Mouse (Mus musculus): ENCODE data around the gene Snx15. TPM values are rescaled to one million over a fixed set of nuclear protein-coding genes. Genes with fewer than 3 reads are reported as not detected.

Gene Snx15
- polyA plus RNA-seq, 1 experiment: 18.5 TPM

GRCm38 (mm10) chr19:6079983-6080480, 48.1 kb downstream of the Snx15 start, which contains the start of gene Tmem262:
Gene Tmem262, plus strand, starts transcription at chr19:6080033.
- Histone ChIP-seq H3K79me2 (ENCODE audit: control insufficient read depth, insufficient read depth) (peaks cover 35% of the 10 kb centered on the region), H3K27me3 (ENCODE audit: control insufficient read depth, insufficient read depth, insufficient read length) (no peaks in the 10 kb centered on the region), H3K4me3 (no peak within 1 kb of the TSS), H3K36me3 (ENCODE audit: control insufficient read depth, insufficient read depth) (no peaks in the 10 kb centered on the region), H3ac (ENCODE audit: control insufficient read depth, insufficient read length) (no peak within 1 kb of the TSS), H3K4me2 (ENCODE audit: low read depth) (no peak within 1 kb of the TSS)
- no peak for TF ChIP-seq TCF3 (IDR thresholded peaks at IDR 0.05; ENCODE audit: insufficient read length, low read depth)
- no peak for TF ChIP-seq MAX (IDR thresholded peaks at IDR 0.05; ENCODE audit: low read depth)
- TF ChIP-seq SRF (IDR thresholded peaks at IDR 0.05; ENCODE audit: control insufficient read depth, insufficient read length, low read depth): no peak

DNA sequence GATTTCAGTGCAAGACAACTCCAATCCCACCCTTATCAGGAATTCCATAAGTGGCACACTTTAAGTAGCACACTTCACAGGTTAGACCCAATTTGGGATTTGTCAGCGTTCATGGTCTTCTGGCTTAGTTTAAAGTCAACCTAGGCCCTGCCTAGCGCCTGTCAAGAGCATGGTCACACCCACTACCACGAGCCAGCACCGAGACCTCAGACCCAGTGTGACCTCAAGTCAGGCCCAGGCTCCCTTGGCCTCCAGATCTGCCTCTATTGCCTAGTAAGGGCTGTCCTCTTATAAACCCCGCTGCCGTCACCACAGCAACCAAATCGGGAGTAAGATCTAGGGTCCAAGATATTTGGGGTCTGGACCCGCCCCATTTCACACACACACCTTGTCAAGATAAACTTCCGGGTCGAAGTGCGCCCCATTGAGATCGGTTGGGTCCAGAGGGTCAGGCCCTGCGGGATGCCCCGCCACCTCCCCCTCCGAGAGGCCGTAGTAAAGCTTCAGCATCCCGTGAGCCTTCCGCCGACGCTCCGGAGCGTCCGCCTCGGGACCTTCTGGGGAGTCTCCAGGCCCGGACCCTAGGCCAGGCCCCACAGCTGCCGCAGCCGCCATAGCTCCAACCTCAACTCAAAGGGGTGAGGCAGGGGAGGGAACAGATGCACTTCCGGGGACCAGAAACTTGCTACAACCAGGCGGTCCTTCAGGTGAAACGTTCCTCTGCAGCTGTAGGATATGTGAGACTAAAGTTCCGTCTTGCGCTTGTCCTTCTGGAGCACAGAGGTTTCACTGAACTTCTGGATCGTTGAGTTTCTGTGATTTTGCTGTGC, 51.3 kb downstream of the Snx15 start, which contains the start of gene Vps51:
TSS of gene Vps51 (minus strand) at position 668 of the 830 bp plus-strand sequence.
- Histone ChIP-seq H3K27me3 (ENCODE audit: control insufficient read depth, insufficient read depth, insufficient read length) (no peaks in the 10 kb centered on the region), H3ac (ENCODE audit: control insufficient read depth, insufficient read length) (peak within 1 kb of the TSS; percentile 17), H3K36me3 (ENCODE audit: control insufficient read depth, insufficient read depth) (peaks cover 3% of the 10 kb centered on the region), H3K79me2 (ENCODE audit: control insufficient read depth, insufficient read depth) (peaks cover 17% of the 10 kb centered on the region), H3K4me3 (peak within 1 kb of the TSS; percentile 65), H3K4me2 (ENCODE audit: low read depth) (peak within 1 kb of the TSS; percentile 95)
- TF ChIP-seq TCF12 (IDR thresholded peaks at IDR 0.05; ENCODE audit: insufficient read depth, poor library complexity, severe bottlenecking): no peak
- TF ChIP-seq TCF3 (IDR thresholded peaks at IDR 0.05; ENCODE audit: insufficient read length, low read depth): no peak
- TF ChIP-seq E2F4 (IDR thresholded peaks at IDR 0.05; ENCODE audit: insufficient read depth): no peak
- no peak for TF ChIP-seq REST (IDR thresholded peaks at IDR 0.05; ENCODE audit: insufficient read depth, insufficient read length)
- 0 out of 2 replicates have a peak, but pooled peaks have one; percentile 1 for TF ChIP-seq CEBPB (IDR thresholded peaks at IDR 0.05; ENCODE audit: insufficient read depth, poor library complexity, severe bottlenecking)
- peak; percentile 78 for TF ChIP-seq SRF (IDR thresholded peaks at IDR 0.05; ENCODE audit: control insufficient read depth, insufficient read length, low read depth)
- TF ChIP-seq POLR2AphosphoS2 (IDR thresholded peaks at IDR 0.05; ENCODE audit: insufficient read length, low read depth): peak; percentile 64
- TF ChIP-seq MYOG (IDR thresholded peaks at IDR 0.05; ENCODE audit: control insufficient read depth in 1 of 3, insufficient read depth in 1 of 3, insufficient read length in 2 of 3, low read depth in 2 of 3): peak in 2 of 3 experiments; percentile 38 to 77
- TF ChIP-seq MYOD1 (IDR thresholded peaks at IDR 0.05; ENCODE audit: control insufficient read depth in 1 of 3, insufficient read length in 2 of 3, low read depth in 2 of 3): peak in 2 of 3 experiments; percentile 44 to 52
- TF ChIP-seq MAX (IDR thresholded peaks at IDR 0.05; ENCODE audit: low read depth): peak; percentile 75
- TF ChIP-seq POLR2A (IDR thresholded peaks at IDR 0.05; ENCODE audit: insufficient read length, low read depth): peak; percentile 55
- TF ChIP-seq USF1 (IDR thresholded peaks at IDR 0.05; ENCODE audit: low read depth): no peak

DNA sequence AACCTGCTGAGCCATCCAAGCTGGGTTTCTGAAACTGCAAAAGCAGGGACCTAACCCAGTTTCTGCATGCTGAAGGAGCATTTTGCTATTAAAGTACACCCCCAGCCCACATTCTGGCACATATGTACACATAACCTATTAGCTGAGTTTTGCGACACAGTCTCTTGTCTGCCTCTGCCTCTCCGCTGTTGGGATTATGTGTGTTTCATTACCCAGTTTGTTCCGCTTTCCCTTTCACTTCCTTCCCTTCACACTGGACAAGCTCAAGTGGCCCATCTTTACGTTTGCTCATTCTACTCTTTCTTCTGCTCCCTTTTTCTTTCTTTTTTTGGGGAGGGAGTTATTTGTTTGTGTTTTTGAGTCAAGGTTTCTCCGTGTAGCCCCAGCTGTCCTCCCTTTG, 54.2 kb downstream of the Snx15 start:
- Histone ChIP-seq H3K36me3 (ENCODE audit: control insufficient read depth, insufficient read depth) (peaks cover 3% of the 10 kb centered on the region), H3K4me2 (ENCODE audit: low read depth) (no peak overlapping the region)
- TF ChIP-seq MYOG (IDR thresholded peaks at IDR 0.05; ENCODE audit: control insufficient read depth in 1 of 3, insufficient read depth in 1 of 3, insufficient read length in 2 of 3, low read depth in 2 of 3) (no peak), SRF (IDR thresholded peaks at IDR 0.05; ENCODE audit: control insufficient read depth, insufficient read length, low read depth) (no peak), POLR2A (IDR thresholded peaks at IDR 0.05; ENCODE audit: insufficient read length, low read depth) (no peak), E2F4 (IDR thresholded peaks at IDR 0.05; ENCODE audit: insufficient read depth) (no peak), REST (IDR thresholded peaks at IDR 0.05; ENCODE audit: insufficient read depth, insufficient read length) (no peak), CEBPB (IDR thresholded peaks at IDR 0.05; ENCODE audit: insufficient read depth, poor library complexity, severe bottlenecking) (no peak), TCF12 (IDR thresholded peaks at IDR 0.05; ENCODE audit: insufficient read depth, poor library complexity, severe bottlenecking) (no peak), MAX (IDR thresholded peaks at IDR 0.05; ENCODE audit: low read depth) (no peak), TCF3 (IDR thresholded peaks at IDR 0.05; ENCODE audit: insufficient read length, low read depth) (no peak), USF1 (IDR thresholded peaks at IDR 0.05; ENCODE audit: low read depth) (no peak), POLR2AphosphoS2 (IDR thresholded peaks at IDR 0.05; ENCODE audit: insufficient read length, low read depth) (no peak), MYOD1 (IDR thresholded peaks at IDR 0.05; ENCODE audit: control insufficient read depth in 1 of 3, insufficient read length in 2 of 3, low read depth in 2 of 3) (no peak)

GRCm38 (mm10) chr19:6071261-6071660, 56.8 kb downstream of the Snx15 start:
- peaks cover 3% of the 10 kb centered on the region for H3K36me3 ChIP-seq (ENCODE audit: control insufficient read depth, insufficient read depth)

More for the DNA sequence above, 54.2 kb downstream of the Snx15 start:
- no peak overlapping the region for H3ac ChIP-seq (ENCODE audit: control insufficient read depth, insufficient read length)
- H3K79me2 ChIP-seq (ENCODE audit: control insufficient read depth, insufficient read depth): peaks cover 17% of the 10 kb centered on the region
- no peaks in the 10 kb centered on the region for H3K27me3 ChIP-seq (ENCODE audit: control insufficient read depth, insufficient read depth, insufficient read length)
- no peak overlapping the region for H3K4me3 ChIP-seq

More at GRCm38 (mm10) chr19:6071261-6071660, 56.8 kb downstream of the Snx15 start:
- no peak for TF ChIP-seq TCF3 (IDR thresholded peaks at IDR 0.05; ENCODE audit: insufficient read length, low read depth)
- Histone ChIP-seq H3K27me3 (ENCODE audit: control insufficient read depth, insufficient read depth, insufficient read length) (no peaks in the 10 kb centered on the region), H3K4me2 (ENCODE audit: low read depth) (no peak overlapping the region), H3ac (ENCODE audit: control insufficient read depth, insufficient read length) (no peak overlapping the region), H3K79me2 (ENCODE audit: control insufficient read depth, insufficient read depth) (peaks cover 14% of the 10 kb centered on the region), H3K4me3 (no peak overlapping the region)
